Comparison of ENCODE assay signal across 28 mouse cellular contexts in the genomic region with DNA sequence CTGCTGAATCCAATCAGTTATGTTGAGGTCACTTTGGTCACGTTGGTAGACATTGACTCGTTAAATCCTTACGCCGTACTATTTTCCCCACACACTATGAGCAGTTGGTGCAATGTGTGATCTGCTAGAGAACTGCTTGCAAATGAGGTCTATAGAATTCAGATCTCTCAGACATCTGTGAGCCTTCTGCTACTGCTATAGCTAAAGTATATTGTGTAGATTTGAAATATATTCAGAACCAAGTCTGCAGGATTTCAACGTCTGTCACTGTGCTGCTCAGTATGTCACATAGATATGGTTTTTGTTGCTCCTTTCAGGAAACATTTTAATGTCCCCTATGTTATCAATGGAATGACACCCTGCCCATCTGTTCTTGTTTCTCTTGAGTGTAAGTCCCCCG.
DNase-seq lines count a peak whose midpoint lies in the region; ATAC-seq and TF ChIP-seq lines count a peak whose summit lies in the region.
"Had no signal": no experiment of that assay in that cellular context is flagged by ENCODE, and none has a peak within 500 bp of the region (broad histone marks: within the 10 kb centered on the region; RNA-seq: fewer than 3 reads in every experiment).

No protein-coding gene starts in this region.

- H3K4me3 ChIP-seq in forebrain, embryonic 15.5 days: no peak overlapping the region
- H3K4me3 ChIP-seq in forebrain, embryonic 10.5 days: no peak overlapping the region
- no peak overlapping the region for H3K4me3 ChIP-seq in midbrain, embryonic 11.5 days (ENCODE audit: low read depth, low read length)
- H3K4me3 ChIP-seq in midbrain, postnatal 0 days (ENCODE audit: low read depth, low read length): no peak overlapping the region
- no peak overlapping the region for H3K4me3 ChIP-seq in forebrain, embryonic 16.5 days (replicated peaks; ENCODE audit: low read length)
- H3K4me3 ChIP-seq: embryonic facial prominence, embryonic 10.5 days; embryonic facial prominence, embryonic 13.5 days; erythroblast, embryonic 14.5 days; gastrocnemius, adult 2 months; hindbrain, embryonic 12.5 days had no signal

- no peak for TF ChIP-seq CTCF in midbrain, postnatal 0 days (IDR thresholded peaks at IDR 0.05)
- no peak for TF ChIP-seq CTCF in brain, embryonic 14.5 days (IDR thresholded peaks at IDR 0.05; ENCODE audit: borderline replicate concordance, extremely low read depth, insufficient read depth, insufficient read length)

- 54% methylated on average over 6 of the region's 6 CpGs for WGBS in forebrain, embryonic 15.5 days
- WGBS in forebrain, embryonic 10.5 days: 96% methylated on average over 6 of the region's 6 CpGs
- 93% methylated on average over 6 of the region's 6 CpGs for WGBS in midbrain, embryonic 11.5 days
- WGBS in midbrain, postnatal 0 days: 86% methylated on average over 6 of the region's 6 CpGs
- WGBS in forebrain, embryonic 16.5 days: 71% methylated on average over 6 of the region's 6 CpGs

- DNase-seq in forebrain, embryonic 10.5 days (ENCODE audit: extremely low spot score, low spot score): no peak
- peak; percentile 33 for DNase-seq in midbrain, embryonic 11.5 days (ENCODE audit: low spot score, missing footprints)
- no peak for DNase-seq in midbrain, postnatal 0 days (ENCODE audit: low spot score)
- peak; percentile 82 for DNase-seq in brain, embryonic 14.5 days (ENCODE audit: low read depth)
- DNase-seq in embryo, embryonic 10 days (ENCODE audit: low spot score): no peak
- DNase-seq in gastrocnemius, adult 18-20 months (ENCODE audit: low spot score): no peak
- DNase-seq: adrenal gland, adult 2 months; adrenal gland, postnatal 14 days; cerebellum, adult 11 months; cerebellum, adult 2 months; cerebellum, adult 9-11 months; cerebellum, postnatal 25 days; embryo, embryonic 11 days; gastrocnemius, adult 2 months; gastrocnemius, postnatal 14 days; heart, adult 11 months; kidney, adult 18-20 months had no signal

- H3K4me2 ChIP-seq in forebrain, embryonic 15.5 days (replicated peaks): no peak overlapping the region
- no peak overlapping the region for H3K4me2 ChIP-seq in midbrain, embryonic 11.5 days
- H3K4me2 ChIP-seq in midbrain, postnatal 0 days (ENCODE audit: low read depth, low read length, poor library complexity, severe bottlenecking): no peak overlapping the region
- H3K4me2 ChIP-seq in forebrain, embryonic 16.5 days (ENCODE audit: low read length): no peak overlapping the region
- H3K4me2 ChIP-seq: embryonic facial prominence, embryonic 13.5 days; heart, embryonic 11.5 days; hindbrain, embryonic 12.5 days had no signal

- no peak for TF ChIP-seq POLR2A in brain, embryonic 14.5 days (IDR thresholded peaks at IDR 0.05; ENCODE audit: borderline replicate concordance, extremely low read depth, insufficient read depth, insufficient read length, poor library complexity, severe bottlenecking)

- no peaks in the 10 kb centered on the region for H3K36me3 ChIP-seq in forebrain, embryonic 15.5 days
- no peaks in the 10 kb centered on the region for H3K36me3 ChIP-seq in forebrain, embryonic 10.5 days (replicated peaks)
- no peaks in the 10 kb centered on the region for H3K36me3 ChIP-seq in midbrain, embryonic 11.5 days (ENCODE audit: control insufficient read depth, insufficient read depth, low read length)
- H3K36me3 ChIP-seq in midbrain, postnatal 0 days (ENCODE audit: insufficient read depth, low read length): no peaks in the 10 kb centered on the region
- H3K36me3 ChIP-seq in forebrain, embryonic 16.5 days (ENCODE audit: control insufficient read depth, insufficient read depth): no peaks in the 10 kb centered on the region
- H3K36me3 ChIP-seq: embryonic facial prominence, embryonic 10.5 days; embryonic facial prominence, embryonic 13.5 days; hindbrain, embryonic 12.5 days had no signal

- H3K9me3 ChIP-seq in forebrain, embryonic 15.5 days: no peaks in the 10 kb centered on the region
- H3K9me3 ChIP-seq in forebrain, embryonic 10.5 days: no peaks in the 10 kb centered on the region
- no peaks in the 10 kb centered on the region for H3K9me3 ChIP-seq in midbrain, embryonic 11.5 days (ENCODE audit: control insufficient read depth, low read length)
- no peaks in the 10 kb centered on the region for H3K9me3 ChIP-seq in midbrain, postnatal 0 days (ENCODE audit: low read length)
- H3K9me3 ChIP-seq in forebrain, embryonic 16.5 days (ENCODE audit: control insufficient read depth, low read length): no peaks in the 10 kb centered on the region
- H3K9me3 ChIP-seq: embryonic facial prominence, embryonic 10.5 days; embryonic facial prominence, embryonic 13.5 days; hindbrain, embryonic 12.5 days had no signal

- no peak overlapping the region for H3K9ac ChIP-seq in forebrain, embryonic 15.5 days (replicated peaks)
- no peak overlapping the region for H3K9ac ChIP-seq in midbrain, embryonic 11.5 days (ENCODE audit: low read length)
- H3K9ac ChIP-seq in midbrain, postnatal 0 days (replicated peaks; ENCODE audit: low read length, poor library complexity, severe bottlenecking): no peak overlapping the region
- no peak overlapping the region for H3K9ac ChIP-seq in forebrain, embryonic 16.5 days (replicated peaks; ENCODE audit: low read depth, low read length)
- H3K9ac ChIP-seq: embryonic facial prominence, embryonic 13.5 days; hindbrain, embryonic 12.5 days had no signal

- 0 out of 2 replicates have a peak overlapping the region, but pooled peaks have one; percentile 20 for H3K27ac ChIP-seq in forebrain, embryonic 15.5 days (replicated peaks)
- no peak overlapping the region for H3K27ac ChIP-seq in forebrain, embryonic 10.5 days
- no peak overlapping the region for H3K27ac ChIP-seq in midbrain, embryonic 11.5 days (ENCODE audit: low read depth, low read length)
- no peak overlapping the region for H3K27ac ChIP-seq in midbrain, postnatal 0 days (ENCODE audit: low read depth, low read length)
- no peak overlapping the region; the same call in 1 of the 2 replicates for H3K27ac ChIP-seq in forebrain, embryonic 16.5 days (ENCODE audit: low read length)
- H3K27ac ChIP-seq: embryonic facial prominence, embryonic 10.5 days; embryonic facial prominence, embryonic 13.5 days; gastrocnemius, adult 2 months; hindbrain, embryonic 12.5 days; hindbrain, postnatal 0 days had no signal

- H3K27me3 ChIP-seq in forebrain, embryonic 15.5 days: no peaks in the 10 kb centered on the region
- no peaks in the 10 kb centered on the region for H3K27me3 ChIP-seq in forebrain, embryonic 10.5 days (ENCODE audit: poor library complexity, severe bottlenecking)
- no peaks in the 10 kb centered on the region for H3K27me3 ChIP-seq in midbrain, embryonic 11.5 days (ENCODE audit: control insufficient read depth, insufficient read depth, low read length)
- H3K27me3 ChIP-seq in midbrain, postnatal 0 days (ENCODE audit: insufficient read depth, low read length): no peaks in the 10 kb centered on the region
- no peaks in the 10 kb centered on the region for H3K27me3 ChIP-seq in forebrain, embryonic 16.5 days (replicated peaks; ENCODE audit: control insufficient read depth, insufficient read depth, low read length)
- H3K27me3 ChIP-seq: hindbrain, embryonic 12.5 days had no signal

- 0 out of 2 replicates have a peak, but pooled peaks cover 3% of the 10 kb centered on the region for H3K4me1 ChIP-seq in forebrain, embryonic 15.5 days
- H3K4me1 ChIP-seq in forebrain, embryonic 10.5 days: peaks cover 18% of the 10 kb centered on the region
- H3K4me1 ChIP-seq in midbrain, embryonic 11.5 days (ENCODE audit: control insufficient read depth, insufficient read depth, low read length): peaks cover 3% of the 10 kb centered on the region; the same call in 1 of the 2 replicates
- H3K4me1 ChIP-seq in midbrain, postnatal 0 days (ENCODE audit: insufficient read depth, low read length): no peaks in the 10 kb centered on the region
- peaks cover 2% of the 10 kb centered on the region; the same call in 1 of the 2 replicates for H3K4me1 ChIP-seq in forebrain, embryonic 16.5 days (replicated peaks; ENCODE audit: control insufficient read depth, insufficient read depth, low read length)

- peak; percentile 88 for ATAC-seq in forebrain, embryonic 15.5 days (replicated peaks)
- ATAC-seq in midbrain, embryonic 11.5 days (ENCODE audit: low FRiP score): no peak
- no peak for ATAC-seq in midbrain, postnatal 0 days (ENCODE audit: low FRiP score)
- peak; percentile 88 for ATAC-seq in forebrain, embryonic 16.5 days
- ATAC-seq: CD4-positive, CD25-positive, alpha-beta regulatory T cell, adult 4 months; hindbrain, postnatal 0 days; inflammation-experienced regulatory T-cells, adult 6 months; intestine, embryonic 16.5 days had no signal

Comparison
In these comparisons a context has a peak if more than half of its experiments do, and no peak if none do; other contexts are left out.
1. DNase-seq: peak in midbrain, embryonic 11.5 days (single experiment) and brain, embryonic 14.5 days (single experiment); none in forebrain, embryonic 10.5 days (single experiment), midbrain, postnatal 0 days (single experiment), embryo, embryonic 10 days (single experiment) and gastrocnemius, adult 18-20 months (single experiment).
2. ATAC-seq: peak in forebrain, embryonic 15.5 days (single experiment) and forebrain, embryonic 16.5 days (single experiment); none in midbrain, embryonic 11.5 days (single experiment) and midbrain, postnatal 0 days (single experiment).